Mouse (Mus musculus) megakaryocyte-erythroid progenitor cell, adult 5-6 weeks (primary cell): ENCODE measurements around the gene Ntrk3. TPM values are rescaled to one million over a fixed set of nuclear protein-coding genes. Genes with fewer than 3 reads are reported as not detected.

Source experiments
- ATAC-seq: replicated peaks from 2 replicates; pipeline ENCODE4 v1.8.0; 2016; ENCODE audit warnings: mild to moderate bottlenecking, inconsistent platforms; ENCODE audit not compliant: severe bottlenecking, poor library complexity, low FRiP score, low TSS enrichment
- total RNA-seq, 2 experiments: library from RNA; stranded (forward) in 1 of 2; stranded (reverse) in 1 of 2; fragments of 200-1000, 215-1000 nt in 1 of 2; fragments of >200 nt in 1 of 2; fragmentation: Nextera tagmentation in 1 of 2; gene quantifications; 2 replicates each; pipeline ENCODE4 v1.2.3; 2014 to 2017

Gene Ntrk3
- total RNA-seq, 2 experiments from 2014 or later: not detected

DNA sequence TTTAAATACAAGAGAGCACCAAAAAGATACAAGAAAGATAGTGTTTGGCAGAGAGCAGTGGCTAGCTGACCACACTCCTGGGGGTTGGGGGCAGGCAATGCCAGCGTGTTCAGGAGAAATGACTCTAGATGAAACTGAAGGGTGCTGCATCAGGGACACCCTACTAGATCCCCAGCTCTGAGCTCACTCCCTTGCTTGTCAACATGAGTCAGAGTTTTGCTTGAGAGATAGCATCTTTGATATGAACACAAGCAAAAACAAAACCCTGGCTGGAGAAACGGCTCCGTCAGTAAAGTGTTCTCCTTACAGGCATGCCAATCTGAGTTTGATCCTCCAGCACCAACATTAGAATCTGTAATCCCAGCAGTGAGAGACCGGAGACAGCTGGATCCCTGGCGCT, 189.1 kb downstream of the Ntrk3 start:
- ATAC-seq: no peak

DNA sequence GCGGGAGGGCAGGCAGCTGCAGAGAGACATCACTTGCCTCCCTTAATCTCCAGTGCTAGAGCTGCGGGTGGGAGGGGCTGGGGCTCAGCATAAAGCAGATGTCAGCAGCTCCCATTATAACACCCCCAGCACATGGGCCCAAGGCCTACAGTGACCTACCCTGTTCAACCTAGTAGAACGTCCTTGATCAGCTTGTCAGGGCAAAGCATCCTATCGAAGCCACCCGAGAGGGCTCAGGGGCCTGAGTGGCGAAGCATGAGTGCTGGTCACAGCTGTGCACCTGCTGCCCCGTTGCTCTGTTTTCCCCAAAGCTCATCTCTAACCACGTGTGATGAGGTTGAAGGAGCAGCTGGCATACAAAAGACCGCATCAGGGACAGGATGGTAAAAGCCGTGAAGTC, 191.3 kb downstream of the Ntrk3 start:
- no peak for ATAC-seq

DNA sequence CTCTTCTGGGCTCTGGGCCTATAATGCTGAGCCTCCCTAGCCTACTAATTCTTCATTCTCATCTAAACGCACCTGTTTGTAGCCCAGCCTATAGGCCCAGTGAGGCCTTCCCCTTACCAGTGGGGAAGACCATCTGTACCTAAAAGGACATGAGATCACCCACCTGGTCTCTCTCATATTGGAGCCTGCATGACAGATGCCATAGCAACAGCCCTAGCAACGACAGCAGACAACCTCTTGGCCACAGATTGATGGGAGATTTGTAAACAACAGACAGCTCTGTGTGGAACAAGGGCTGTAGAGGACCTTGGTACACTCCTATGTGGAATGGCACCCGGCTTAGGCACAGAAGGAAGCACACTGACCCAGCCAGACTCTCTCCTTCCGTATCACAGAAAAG, 195.3 kb downstream of the Ntrk3 start:
- ATAC-seq: no peak

DNA sequence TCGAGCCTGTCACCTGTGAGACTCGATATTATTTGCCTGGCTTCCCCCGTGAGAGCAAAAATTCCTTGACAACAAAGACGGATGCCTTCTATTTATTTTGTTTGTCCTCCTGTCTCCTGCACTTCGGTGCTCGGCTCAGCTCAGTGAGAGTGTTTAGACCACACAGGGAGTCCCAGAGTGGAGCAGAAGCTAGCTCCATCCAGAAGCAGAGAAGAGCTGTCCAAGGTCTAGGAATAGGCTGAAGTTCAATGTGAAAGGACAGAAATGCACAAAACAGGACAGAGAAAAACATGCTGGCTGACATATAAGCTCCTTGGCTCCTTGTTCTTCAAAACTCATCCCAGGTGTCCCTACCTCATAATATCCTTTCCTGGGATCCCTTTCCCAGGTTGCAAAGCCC, 207.5 kb downstream of the Ntrk3 start:
- ATAC-seq: no peak

DNA sequence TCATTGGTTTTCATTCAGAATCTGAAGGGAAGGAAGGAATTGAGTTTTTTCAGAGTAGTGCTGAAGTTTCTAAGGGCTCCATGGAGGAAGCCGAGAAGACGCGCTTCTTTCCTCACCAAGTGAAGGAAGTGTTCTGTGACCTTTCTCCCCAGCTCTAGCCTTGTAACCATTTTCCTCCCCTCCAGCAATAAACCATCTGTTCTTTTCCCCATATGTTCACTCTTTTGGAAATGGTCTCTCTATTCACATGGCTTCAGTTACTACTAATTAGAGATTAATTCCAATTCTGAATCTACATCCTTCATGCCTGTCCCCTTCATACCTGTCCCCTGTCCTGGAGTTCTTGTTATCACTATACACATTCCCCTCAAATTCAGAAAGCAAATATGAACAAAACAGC, 209.8 kb downstream of the Ntrk3 start:
- ATAC-seq: no peak

GRCm38 (mm10) chr7:78527564-78527963, 210.2 kb downstream of the Ntrk3 start:
- ATAC-seq: no peak

- no peak for ATAC-seq
Observed at GRCm38 (mm10) chr7:78520243-78520927, 217.4 kb downstream of the Ntrk3 start.

DNA sequence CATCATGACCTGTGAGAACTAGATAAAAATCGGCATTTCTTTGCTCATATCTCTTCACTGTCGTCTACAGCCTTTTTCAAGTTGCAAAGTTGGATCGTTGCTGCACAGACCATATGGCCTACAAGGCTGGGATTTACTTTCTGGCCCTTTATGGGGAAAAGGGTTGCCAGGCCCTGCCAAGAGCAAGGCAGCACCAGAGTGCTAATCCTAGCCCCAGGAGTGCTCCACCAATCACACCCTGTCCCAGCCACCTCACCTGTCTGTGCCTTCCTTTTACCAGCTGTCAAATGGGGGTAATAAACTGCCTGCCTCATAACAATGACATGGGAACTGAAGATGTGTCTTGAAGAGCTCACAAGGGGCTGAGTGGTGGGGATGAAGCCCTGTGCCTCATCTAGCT, 218.1 kb downstream of the Ntrk3 start:
- ATAC-seq: no peak

DNA sequence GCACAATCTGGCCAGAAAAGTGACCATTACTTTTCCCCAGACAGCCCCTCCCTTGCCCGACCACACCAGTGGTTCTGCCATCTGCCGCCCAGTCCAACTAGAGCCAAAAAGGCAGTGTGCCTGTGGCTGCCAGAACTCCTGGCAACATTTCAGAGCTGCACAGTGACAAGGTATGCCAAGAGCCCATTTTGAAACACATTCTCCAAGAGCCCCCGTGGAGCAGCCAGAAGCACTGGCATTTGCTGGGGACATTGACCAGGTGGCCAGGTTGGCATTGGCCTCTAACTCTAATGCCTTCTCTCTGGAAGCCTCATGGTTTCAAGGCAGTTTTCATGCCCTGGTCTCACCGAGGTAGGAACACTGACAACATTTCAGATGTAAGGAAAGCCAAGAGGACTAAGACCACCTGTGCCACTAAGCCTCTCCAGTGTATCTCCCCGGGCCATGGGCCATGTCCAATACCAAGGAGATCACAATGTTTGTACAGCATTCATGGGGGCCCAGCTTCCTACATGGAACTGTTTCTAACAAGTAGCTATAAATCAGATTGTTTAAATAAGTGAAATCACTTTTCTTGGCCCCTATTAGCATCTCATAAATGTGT, 218.9 kb downstream of the Ntrk3 start:
- no peak for ATAC-seq

DNA sequence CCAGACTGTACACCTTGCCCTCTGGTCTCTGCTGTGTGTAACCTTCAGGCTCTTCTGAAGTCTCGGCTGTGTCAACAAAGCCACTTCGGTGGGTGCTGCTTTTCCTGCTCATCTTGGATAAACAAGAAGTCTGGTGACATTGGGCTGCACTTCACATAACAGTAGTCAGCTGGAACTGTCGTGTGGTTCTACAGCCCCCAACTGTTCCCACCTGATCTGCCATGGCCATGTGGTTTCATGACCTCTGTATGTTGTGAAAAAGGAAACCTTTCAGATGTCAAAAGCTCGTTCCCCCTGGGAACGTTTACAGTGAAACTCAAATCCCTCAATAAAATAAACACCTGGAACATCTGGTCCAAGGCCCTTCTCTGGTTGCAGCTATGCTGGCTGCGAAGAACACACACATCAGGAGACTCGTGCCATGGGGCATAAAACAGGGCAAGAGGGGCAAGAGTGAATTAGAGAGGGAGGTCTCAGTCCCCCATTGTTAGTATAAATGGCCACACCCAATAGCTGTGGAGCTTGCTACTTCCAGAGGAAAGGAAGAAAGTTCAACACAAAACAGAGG, 222.7 kb downstream of the Ntrk3 start:
- no peak for ATAC-seq

- ATAC-seq: no peak
Observed at GRCm38 (mm10) chr7:78507032-78507611, 230.7 kb downstream of the Ntrk3 start.

- no peak for ATAC-seq
Observed at GRCm38 (mm10) chr7:78500863-78501262, 236.9 kb downstream of the Ntrk3 start.

DNA sequence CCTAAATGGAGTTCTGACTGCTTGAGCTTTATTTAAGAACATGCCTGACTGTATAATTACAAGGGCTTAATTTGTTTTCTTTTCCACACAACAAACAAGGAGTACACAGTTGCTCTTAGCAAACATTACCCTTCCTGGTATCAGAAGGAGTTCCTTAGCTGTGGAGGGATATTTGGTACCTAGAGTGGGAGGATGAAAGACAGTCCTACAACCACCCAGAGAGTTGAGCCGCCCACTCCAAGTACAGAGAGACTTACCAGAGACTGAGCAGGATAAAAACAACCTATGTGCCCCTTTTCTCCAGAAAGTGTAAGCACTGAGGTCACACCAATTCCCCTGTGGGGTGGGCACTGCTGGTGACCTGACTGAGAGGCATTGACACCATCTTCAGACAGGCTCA, 237.8 kb downstream of the Ntrk3 start:
- no peak for ATAC-seq

- no peak for ATAC-seq
Observed at GRCm38 (mm10) chr7:78498356-78498755, 239.5 kb downstream of the Ntrk3 start.

GRCm38 (mm10) chr7:78497819-78498218, 240.0 kb downstream of the Ntrk3 start:
- ATAC-seq: no peak

- ATAC-seq: no peak
Observed at GRCm38 (mm10) chr7:78493591-78493990, 244.2 kb downstream of the Ntrk3 start.

DNA sequence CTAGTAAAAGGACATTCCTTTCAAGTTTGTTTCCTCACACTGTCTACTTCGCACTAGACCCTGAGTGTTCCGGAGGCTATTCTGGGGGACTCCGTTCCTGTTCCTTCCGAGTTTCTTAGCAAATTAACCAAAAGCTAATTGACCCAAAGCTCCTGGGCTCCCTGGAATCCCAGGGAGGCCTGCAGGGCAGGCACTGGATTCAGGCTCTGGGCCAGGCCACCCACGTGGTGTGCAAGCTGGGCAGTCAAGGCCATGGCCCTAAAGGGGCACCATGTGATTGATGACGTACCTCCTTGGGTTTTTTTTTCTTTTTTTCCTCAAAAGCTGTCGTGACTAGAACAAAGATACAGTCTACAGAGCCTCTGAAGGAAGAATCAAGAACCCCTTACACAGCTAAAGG, 246.6 kb downstream of the Ntrk3 start:
- ATAC-seq: no peak

DNA sequence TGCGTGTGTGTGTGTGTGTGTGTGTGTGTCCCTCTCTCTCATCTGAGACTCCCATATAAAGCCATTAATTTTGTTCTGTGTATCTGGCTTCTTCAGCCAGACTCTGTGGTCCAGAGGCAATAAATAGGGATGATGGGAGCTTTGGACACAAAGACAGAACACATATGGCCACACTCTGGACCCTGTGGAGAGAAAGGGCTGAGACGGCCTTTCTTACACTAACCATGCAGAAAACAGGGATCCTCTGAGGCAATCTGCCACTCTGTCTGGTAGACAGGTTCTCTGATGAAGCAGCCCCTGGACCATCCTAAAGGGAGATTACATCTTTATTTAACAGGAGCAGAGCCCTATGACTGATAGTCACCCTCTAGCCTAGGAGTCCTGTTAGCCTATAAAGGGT, 253.5 kb downstream of the Ntrk3 start:
- ATAC-seq: no peak

GRCm38 (mm10) chr7:78483729-78484128, 254.1 kb downstream of the Ntrk3 start:
- no peak for ATAC-seq

- no peak for ATAC-seq
Observed at GRCm38 (mm10) chr7:78483061-78483460, 254.8 kb downstream of the Ntrk3 start.

DNA sequence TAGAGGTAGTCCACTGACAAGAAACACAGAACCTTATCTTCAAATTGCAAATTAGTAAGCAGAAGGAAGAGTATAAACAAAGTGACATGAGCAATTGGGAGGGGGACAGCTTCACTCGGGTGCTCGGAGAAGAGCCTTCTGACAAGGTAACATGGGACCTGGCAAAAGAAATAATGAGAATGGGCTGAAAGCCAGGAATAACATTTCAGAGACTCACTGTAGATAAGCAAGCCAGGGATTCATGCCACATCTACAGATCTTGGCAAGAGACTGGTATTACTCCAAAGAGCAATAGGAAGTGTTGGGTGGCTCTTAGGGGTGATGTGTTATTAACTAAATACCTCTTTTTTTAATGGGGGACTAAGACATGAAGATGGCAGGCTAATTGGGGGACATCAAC, 258.9 kb downstream of the Ntrk3 start:
- ATAC-seq: no peak
